Mouse (Mus musculus) frontal cortex, postnatal 14 days (tissue): ENCODE results near the gene Gm16405.
"Not testable (repeated sequence)": the region's sequence is repeated elsewhere in the genome, so short reads cannot be mapped to it uniquely, and the experiment has no call there.

Experiments used
- DNase-seq, 2 experiments: peaks; one replicate each; pipeline ENCODE4 v3.0.0; 2022; ENCODE audit warnings: low spot score in 2 of 2

The Gm16405 gene

GRCm38 (mm10) chrX:54530908-54531307, at the start of gene Gm16405:
Gm16405 (plus strand) TSS chrX:54531208.
- not testable (repeated sequence) for DNase-seq
